Mouse (Mus musculus) olfactory bulb, adult 2 months (tissue): ENCODE results near the gene Mgat4a.

Source experiments
- CTCF ChIP-seq: fragments of 200-500 bp; IDR thresholded peaks from 2 replicates; pipeline ENCODE4 v1.5.1; 2012; ENCODE audit warnings: low read depth, mild to moderate bottlenecking, low read length, moderate library complexity; ENCODE audit not compliant: insufficient read depth
- POLR2A ChIP-seq: fragments of 200-500 bp; IDR thresholded peaks from 2 replicates; pipeline ENCODE4 v1.6.1; 2012; ENCODE audit warnings: mild to moderate bottlenecking, low read depth, low read length, moderate library complexity; ENCODE audit not compliant: insufficient read depth

DNA sequence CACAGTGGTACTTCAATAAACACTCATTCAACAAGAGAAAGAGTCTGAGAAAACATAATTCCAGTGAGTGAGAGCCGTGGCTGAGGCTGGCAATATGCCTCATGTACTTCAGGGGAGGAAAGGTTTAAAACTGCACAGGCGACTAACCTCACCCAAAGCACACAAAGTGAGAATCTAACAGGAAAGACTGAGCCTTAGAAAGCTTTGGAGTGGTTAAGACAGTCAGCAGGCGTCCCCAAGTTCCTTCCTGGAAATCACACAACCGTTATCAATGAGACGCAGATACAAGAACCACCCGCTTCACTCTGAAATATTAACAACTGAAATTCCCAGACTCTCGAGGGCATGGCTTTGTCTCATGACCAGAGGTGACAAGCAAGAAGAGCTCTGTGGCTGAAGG, 62.4 kb downstream of the Mgat4a start:
- TF ChIP-seq CTCF (no peak), POLR2A (no peak)
